Mouse (Mus musculus): ENCODE results near the gene Plaur. TPM values are rescaled to one million over a fixed set of nuclear protein-coding genes. Genes with fewer than 3 reads are reported as not detected.
A peak's percentile ranks its signal among the peaks of the same experiment; 100 is the strongest.

Plaur gene
- polyA plus RNA-seq, 1 experiment, result 56.5 TPM

- Histone ChIP-seq H3K4me3 (replicated peaks) (no peak overlapping the region), H3K9me3 (peaks cover 3% of the 10 kb centered on the region), H3K36me3 (replicated peaks; ENCODE audit: low read length) (peaks cover 26% of the 10 kb centered on the region), H3K27me3 (replicated peaks) (peaks cover 4% of the 10 kb centered on the region), H3K4me1 (peaks cover 12% of the 10 kb centered on the region)
- no peak for TF ChIP-seq GATA1 (IDR thresholded peaks at IDR 0.05; ENCODE audit: borderline replicate concordance, low read length)
- TF ChIP-seq FLI1 (IDR thresholded peaks at IDR 0.05; ENCODE audit: low read length), result no peak
Observed at GRCm38 (mm10) chr7:24427168-24427567, 35.1 kb upstream of the Plaur start.

DNA sequence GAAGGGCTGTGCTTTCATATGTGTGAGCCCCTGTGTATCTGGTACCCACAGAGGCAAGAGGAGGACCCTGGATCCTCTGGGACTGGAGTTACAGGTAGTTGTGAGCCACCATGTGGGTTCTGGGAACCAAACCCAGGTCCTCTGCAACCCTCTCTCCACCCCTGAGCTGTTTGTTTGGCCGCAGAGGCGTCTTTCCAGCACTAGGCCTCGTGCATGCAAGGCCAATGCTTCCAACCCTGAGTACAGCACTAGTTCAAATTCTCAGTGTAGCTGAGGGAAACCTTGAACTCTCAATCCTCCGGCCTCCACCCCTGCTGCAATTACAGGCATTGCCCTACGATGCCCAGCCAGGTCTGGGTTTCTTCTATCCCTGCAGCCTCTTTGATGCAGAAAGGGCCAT, 33.6 kb upstream of the Plaur start:
- peaks cover 10% of the 10 kb centered on the region for H3K36me3 ChIP-seq (replicated peaks; ENCODE audit: low read length)
- peaks cover 5% of the 10 kb centered on the region; the same call in 1 of the 2 replicates for H3K4me1 ChIP-seq
- H3K4me3 ChIP-seq (replicated peaks), result no peak overlapping the region
- TF ChIP-seq FLI1 (IDR thresholded peaks at IDR 0.05; ENCODE audit: low read length) (no peak), GATA1 (IDR thresholded peaks at IDR 0.05; ENCODE audit: borderline replicate concordance, low read length) (no peak)
- H3K27me3 ChIP-seq (replicated peaks), result peaks cover 13% of the 10 kb centered on the region
- peaks cover 14% of the 10 kb centered on the region for H3K9me3 ChIP-seq

DNA sequence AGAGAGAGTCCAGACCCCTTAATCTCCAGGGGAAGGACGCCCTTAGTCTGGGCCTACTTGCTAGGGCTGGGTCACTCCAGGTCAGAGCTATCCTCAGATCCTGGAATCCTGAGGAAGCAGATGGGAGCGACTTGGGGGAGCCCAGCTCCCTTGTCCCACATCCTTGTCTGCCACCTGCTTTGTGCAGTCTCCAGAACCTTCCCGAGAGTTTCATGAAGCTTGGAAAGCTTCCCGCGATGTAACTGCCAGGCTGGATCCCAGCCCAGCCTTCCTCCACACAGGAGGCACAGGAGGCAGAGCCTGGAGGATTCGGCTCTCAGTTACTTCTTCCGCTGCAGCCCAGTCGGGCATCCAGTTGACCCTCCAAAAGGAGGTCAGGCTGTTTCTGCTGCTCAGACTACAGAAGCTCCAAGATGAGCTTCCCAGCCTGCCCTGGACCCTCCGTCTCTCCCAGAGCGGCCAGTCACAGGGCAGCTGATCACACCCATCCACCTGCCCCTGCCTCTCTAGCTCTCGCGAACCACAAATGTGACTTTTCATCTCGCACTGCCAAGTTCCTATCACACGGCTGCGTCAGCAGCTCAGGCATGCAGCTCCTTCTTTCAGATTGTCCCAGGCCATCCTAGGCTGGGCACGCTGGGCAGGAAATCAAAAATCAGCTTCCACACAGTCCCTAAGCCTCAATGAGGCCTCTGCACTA, 32.7 kb upstream of the Plaur start:
- Histone ChIP-seq H3K36me3 (replicated peaks; ENCODE audit: low read length) (peaks cover 2% of the 10 kb centered on the region), H3K27me3 (replicated peaks) (peaks cover 13% of the 10 kb centered on the region), H3K9me3 (peaks cover 14% of the 10 kb centered on the region), H3K4me3 (replicated peaks) (no peak overlapping the region), H3K4me1 (peaks cover 2% of the 10 kb centered on the region; the same call in 1 of the 2 replicates)
- no peak for TF ChIP-seq GATA1 (IDR thresholded peaks at IDR 0.05; ENCODE audit: borderline replicate concordance, low read length)
- no peak for TF ChIP-seq FLI1 (IDR thresholded peaks at IDR 0.05; ENCODE audit: low read length)

- Histone ChIP-seq H3K27me3 (replicated peaks) (peaks cover 13% of the 10 kb centered on the region), H3K9me3 (peaks cover 14% of the 10 kb centered on the region), H3K4me3 (replicated peaks) (no peak overlapping the region), H3K36me3 (replicated peaks; ENCODE audit: low read length) (no peaks in the 10 kb centered on the region), H3K4me1 (no peaks in the 10 kb centered on the region)
- TF ChIP-seq FLI1 (IDR thresholded peaks at IDR 0.05; ENCODE audit: low read length) (no peak), GATA1 (IDR thresholded peaks at IDR 0.05; ENCODE audit: borderline replicate concordance, low read length) (no peak)
Observed at GRCm38 (mm10) chr7:24430551-24431345, 31.5 kb upstream of the Plaur start.

DNA sequence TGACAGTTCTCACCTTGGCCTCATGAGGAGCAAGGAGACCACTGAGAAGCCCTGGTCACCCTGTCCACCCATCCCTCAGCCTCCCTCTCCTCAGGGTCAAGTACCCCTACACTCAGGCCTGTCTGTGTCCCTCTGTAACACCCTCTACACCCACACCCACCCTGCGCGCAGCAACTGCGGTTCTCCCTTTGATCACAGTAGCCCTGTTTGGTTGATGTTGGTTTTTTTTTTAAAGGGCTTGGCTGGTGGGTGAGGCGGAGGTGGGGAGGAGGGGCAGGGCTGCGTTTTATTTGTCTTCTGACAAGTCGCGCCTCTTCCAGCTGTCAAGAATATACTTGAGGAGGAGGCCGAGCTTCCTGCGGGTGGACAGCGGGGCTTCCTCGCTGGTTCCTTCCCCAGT, 30.6 kb upstream of the Plaur start:
- peaks cover 14% of the 10 kb centered on the region for H3K9me3 ChIP-seq
- no peak overlapping the region for H3K4me3 ChIP-seq (replicated peaks)
- H3K4me1 ChIP-seq, result no peaks in the 10 kb centered on the region
- no peaks in the 10 kb centered on the region for H3K36me3 ChIP-seq (replicated peaks; ENCODE audit: low read length)
- no peak for TF ChIP-seq FLI1 (IDR thresholded peaks at IDR 0.05; ENCODE audit: low read length)
- TF ChIP-seq GATA1 (IDR thresholded peaks at IDR 0.05; ENCODE audit: borderline replicate concordance, low read length), result no peak
- peaks cover 17% of the 10 kb centered on the region for H3K27me3 ChIP-seq (replicated peaks)

- no peaks in the 10 kb centered on the region for H3K4me1 ChIP-seq
- no peak overlapping the region for H3K4me3 ChIP-seq (replicated peaks)
- peaks cover 14% of the 10 kb centered on the region for H3K9me3 ChIP-seq
- H3K36me3 ChIP-seq (replicated peaks; ENCODE audit: low read length), result no peaks in the 10 kb centered on the region
- TF ChIP-seq GATA1 (IDR thresholded peaks at IDR 0.05; ENCODE audit: borderline replicate concordance, low read length) (no peak), FLI1 (IDR thresholded peaks at IDR 0.05; ENCODE audit: low read length) (no peak)
- H3K27me3 ChIP-seq (replicated peaks), result peaks cover 30% of the 10 kb centered on the region
Observed at GRCm38 (mm10) chr7:24435305-24435704, 27.0 kb upstream of the Plaur start.

DNA sequence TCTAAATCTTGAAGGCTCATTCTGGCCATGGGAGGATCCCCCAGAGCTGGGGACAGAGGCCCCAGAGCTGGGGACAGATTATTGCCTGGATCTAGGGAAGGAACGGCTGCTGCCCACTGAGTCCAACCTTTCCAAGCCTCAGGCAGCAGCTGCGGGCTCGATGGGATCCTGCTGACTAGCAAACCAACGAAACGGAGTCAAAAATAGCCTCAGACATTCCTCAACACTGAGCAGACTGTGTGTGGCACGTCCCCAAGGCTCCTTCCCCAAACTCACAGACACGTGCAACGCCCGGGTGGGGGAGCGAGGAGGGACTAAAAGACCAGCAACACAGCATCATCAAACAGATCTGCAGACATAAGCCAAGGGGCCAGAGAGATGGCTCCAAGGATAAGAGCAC, 24.3 kb upstream of the Plaur start:
- Histone ChIP-seq H3K9me3 (peaks cover 3% of the 10 kb centered on the region), H3K4me1 (no peaks in the 10 kb centered on the region), H3K36me3 (replicated peaks; ENCODE audit: low read length) (no peaks in the 10 kb centered on the region), H3K4me3 (replicated peaks) (no peak overlapping the region), H3K27me3 (replicated peaks) (peaks cover 21% of the 10 kb centered on the region)
- no peak for TF ChIP-seq GATA1 (IDR thresholded peaks at IDR 0.05; ENCODE audit: borderline replicate concordance, low read length)
- no peak for TF ChIP-seq FLI1 (IDR thresholded peaks at IDR 0.05; ENCODE audit: low read length)

DNA sequence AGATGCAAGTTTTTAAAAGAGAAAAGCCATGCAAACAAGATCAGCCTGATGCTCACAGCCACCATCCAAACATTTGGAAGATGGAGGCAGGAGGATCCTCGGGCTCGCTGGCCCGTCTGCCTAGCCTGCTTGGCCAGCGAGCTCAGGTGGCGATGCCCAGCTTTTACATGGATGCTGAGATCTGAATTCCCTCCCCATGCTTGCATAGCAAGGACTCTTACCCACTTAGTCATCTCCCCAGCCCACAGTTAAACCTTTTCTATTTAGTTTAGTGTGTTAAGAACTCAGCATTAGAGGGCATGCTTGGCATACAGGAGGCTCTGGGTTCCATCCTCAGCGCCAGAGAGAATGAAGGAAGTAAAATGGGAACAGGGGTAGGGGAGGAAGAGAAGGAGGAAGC, 23.1 kb upstream of the Plaur start:
- Histone ChIP-seq H3K9me3 (no peaks in the 10 kb centered on the region), H3K27me3 (replicated peaks) (peaks cover 25% of the 10 kb centered on the region), H3K4me3 (replicated peaks) (no peak overlapping the region), H3K4me1 (no peaks in the 10 kb centered on the region), H3K36me3 (replicated peaks; ENCODE audit: low read length) (no peaks in the 10 kb centered on the region)
- TF ChIP-seq FLI1 (IDR thresholded peaks at IDR 0.05; ENCODE audit: low read length) (no peak), GATA1 (IDR thresholded peaks at IDR 0.05; ENCODE audit: borderline replicate concordance, low read length) (no peak)

DNA sequence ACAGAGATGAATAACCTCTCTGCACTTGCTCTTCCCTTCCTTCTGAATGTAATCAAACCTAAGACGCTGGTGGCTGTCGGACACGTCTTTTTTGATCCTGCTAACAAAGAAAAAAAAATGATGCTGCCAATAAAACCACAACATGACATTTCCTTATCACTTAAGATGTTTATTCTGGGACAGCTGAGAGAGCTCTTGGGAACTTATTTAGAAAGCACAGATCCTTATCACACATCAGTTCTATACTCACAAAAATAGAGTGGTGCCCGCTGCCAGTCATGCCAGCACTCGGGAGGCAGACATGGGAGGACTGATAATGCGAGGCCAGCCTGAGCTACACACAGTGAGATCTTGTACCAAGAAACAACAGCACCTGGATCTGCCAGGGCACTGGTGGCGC, 22.4 kb upstream of the Plaur start:
- no peaks in the 10 kb centered on the region for H3K36me3 ChIP-seq (replicated peaks; ENCODE audit: low read length)
- no peaks in the 10 kb centered on the region for H3K9me3 ChIP-seq
- no peak overlapping the region for H3K4me3 ChIP-seq (replicated peaks)

DNA sequence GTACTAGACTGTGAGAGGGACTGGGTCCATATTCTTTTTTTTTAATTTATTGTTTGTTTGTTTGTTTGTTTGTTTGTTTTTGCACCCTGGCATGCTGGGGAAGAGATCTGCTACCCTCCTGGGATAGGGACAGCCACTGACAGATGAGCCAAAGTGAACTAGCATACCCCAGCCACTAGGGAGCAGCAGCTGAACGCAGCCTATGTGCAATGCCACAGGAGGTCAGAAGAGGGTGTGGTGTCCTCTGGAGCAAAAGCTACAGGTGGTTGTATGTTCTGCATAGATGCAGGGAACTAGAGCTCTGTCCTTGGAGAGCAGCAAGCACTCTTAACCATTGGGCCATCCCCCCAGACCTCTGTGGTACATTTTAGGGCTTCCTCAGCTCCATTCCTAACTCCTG, 20.5 kb upstream of the Plaur start:
- Histone ChIP-seq H3K27me3 (replicated peaks) (peaks cover 33% of the 10 kb centered on the region), H3K9me3 (no peaks in the 10 kb centered on the region; the same call in 1 of the 2 replicates), H3K36me3 (replicated peaks; ENCODE audit: low read length) (no peaks in the 10 kb centered on the region), H3K4me1 (peaks cover 4% of the 10 kb centered on the region; the same call in 1 of the 2 replicates), H3K4me3 (replicated peaks) (peak overlapping the region; percentile 33)
- TF ChIP-seq GATA1 (IDR thresholded peaks at IDR 0.05; ENCODE audit: borderline replicate concordance, low read length) (no peak), FLI1 (IDR thresholded peaks at IDR 0.05; ENCODE audit: low read length) (no peak)

More for the DNA sequence above, 22.4 kb upstream of the Plaur start:
- Histone ChIP-seq H3K27me3 (replicated peaks) (peaks cover 25% of the 10 kb centered on the region), H3K4me1 (no peaks in the 10 kb centered on the region)
- TF ChIP-seq GATA1 (IDR thresholded peaks at IDR 0.05; ENCODE audit: borderline replicate concordance, low read length) (no peak), FLI1 (IDR thresholded peaks at IDR 0.05; ENCODE audit: low read length) (no peak)
